Mouse (Mus musculus) layer of hippocampus, adult 11-12 months (tissue): ENCODE measurements around the gene Zkscan14.

ENCODE experiments used
- DNase-seq: peaks from one replicate; pipeline ENCODE4 v3.0.0; 2022; ENCODE audit warnings: low spot score

Zkscan14 gene

GRCm38 (mm10) chr5:145202446-145202845 is 778 bp upstream of the Zkscan14 start:
- DNase-seq: no peak

GRCm38 (mm10) chr5:145200387-145200786 is 1.3 kb downstream of the Zkscan14 start:
- DNase-seq: no peak

- no peak for DNase-seq
These were observed 9.7 kb downstream of the Zkscan14 start, which contains the start of gene Atp5j2 for GRCm38 (mm10) chr5:145191962-145192361. Atp5j2 (minus strand) TSS chr5:145192062.

- DNase-seq: peak; percentile 91
These were observed 10.5 kb downstream of the Zkscan14 start for GRCm38 (mm10) chr5:145190875-145191798.

- DNase-seq: no peak
These were observed 11.3 kb downstream of the Zkscan14 start for GRCm38 (mm10) chr5:145190373-145190772.

- no peak for DNase-seq
These were observed 12.3 kb downstream of the Zkscan14 start for GRCm38 (mm10) chr5:145189416-145189815.

- no peak for DNase-seq
These were observed 16.4 kb downstream of the Zkscan14 start for GRCm38 (mm10) chr5:145185244-145185643.

- no peak for DNase-seq
These were observed 23.1 kb downstream of the Zkscan14 start for GRCm38 (mm10) chr5:145178461-145178980.

GRCm38 (mm10) chr5:145167306-145167661 is 34.4 kb downstream of the Zkscan14 start:
- DNase-seq: peak; percentile 31

GRCm38 (mm10) chr5:145166536-145167305 is 34.9 kb downstream of the Zkscan14 start, which contains the start of the genes Ptcd1 and Cpsf4:
Ptcd1 (minus strand) TSS chr5:145167108.
Cpsf4 (plus strand) TSS chr5:145167213.
- DNase-seq: peak; percentile 99

- DNase-seq: no peak
These were observed 36.5 kb downstream of the Zkscan14 start for GRCm38 (mm10) chr5:145165184-145165583.

- no peak for DNase-seq
These were observed 37.0 kb downstream of the Zkscan14 start for GRCm38 (mm10) chr5:145164710-145165109.

GRCm38 (mm10) chr5:145161361-145161760 is 40.3 kb downstream of the Zkscan14 start:
- no peak for DNase-seq

GRCm38 (mm10) chr5:145152690-145153089 is 49.0 kb downstream of the Zkscan14 start:
- no peak for DNase-seq

GRCm38 (mm10) chr5:145149294-145149693 is 52.4 kb downstream of the Zkscan14 start:
- no peak for DNase-seq

- no peak for DNase-seq
These were observed 53.9 kb downstream of the Zkscan14 start for GRCm38 (mm10) chr5:145147748-145148147.
